Mouse (Mus musculus) hindbrain, embryonic 15.5 days (tissue): Measurements from ENCODE around the gene Igsf21. TPM values are rescaled to one million over a fixed set of nuclear protein-coding genes. Genes with fewer than 3 reads are reported as not detected.

Experiments
- ATAC-seq: fragments of 200-750 bp; cut with Nextera tagmentation; 2 replicates; pipeline ENCODE4 v1.8.0; 2017; ENCODE audit warnings: low read depth, moderate number of reproducible peaks, moderate TSS enrichment; ENCODE audit not compliant: low FRiP score
- H3K27ac ChIP-seq: fragments of 300-500 bp; sonication (generic); replicated peaks from 2 replicates; pipeline ENCODE4 v1.5.1; 2015; ENCODE audit warnings: mild to moderate bottlenecking, inconsistent platforms
- H3K27me3 ChIP-seq: fragments of 300-500 bp; sonication (generic); 2 replicates; pipeline ENCODE4 v1.6.1; 2015; ENCODE audit warnings: control low read depth, inconsistent platforms
- H3K36me3 ChIP-seq: fragments of 300-500 bp; sonication (generic); 2 replicates; pipeline ENCODE4 v1.6.1; 2015; ENCODE audit warnings: control low read depth, inconsistent platforms
- H3K4me1 ChIP-seq: fragments of 300-500 bp; sonication (generic); replicated peaks from 2 replicates; pipeline ENCODE4 v1.6.1; 2015; ENCODE audit warnings: control low read depth, inconsistent platforms
- H3K4me2 ChIP-seq: fragments of 300-500 bp; sonication (generic); 2 replicates; pipeline ENCODE4 v1.6.1; 2015; ENCODE audit warnings: moderate library complexity, mild to moderate bottlenecking, inconsistent platforms
- H3K4me3 ChIP-seq: fragments of 300-500 bp; sonication (generic); 2 replicates; pipeline ENCODE4 v1.5.1; 2015; ENCODE audit warnings: mild to moderate bottlenecking, inconsistent platforms
- H3K9ac ChIP-seq: fragments of 300-500 bp; sonication (generic); 2 replicates; pipeline ENCODE4 v1.6.1; 2015; ENCODE audit warnings: inconsistent platforms
- H3K9me3 ChIP-seq: fragments of 300-500 bp; sonication (generic); 2 replicates; pipeline ENCODE4 v1.6.1; 2016; ENCODE audit warnings: control low read depth, inconsistent platforms
- WGBS: fragments of 180-500 bp; shearing (Covaris S2); methylation state at CpG from one replicate; pipeline ENCODE4 v1.1.7; 2015; 5-methylcytosine and 5-hydroxymethylcytosine counted together
- polyA plus RNA-seq: library from polyadenylated mRNA; unstranded; fragments of >200 nt; fragmentation: Nextera tagmentation; extraction: Ambion mirVana; gene quantifications from 2 replicates; pipeline ENCODE4 v1.2.1, GENCODE M21; 2015

Igsf21 gene
- polyA plus RNA-seq, 1 experiment from 2014 or later, result 102 TPM

DNA sequence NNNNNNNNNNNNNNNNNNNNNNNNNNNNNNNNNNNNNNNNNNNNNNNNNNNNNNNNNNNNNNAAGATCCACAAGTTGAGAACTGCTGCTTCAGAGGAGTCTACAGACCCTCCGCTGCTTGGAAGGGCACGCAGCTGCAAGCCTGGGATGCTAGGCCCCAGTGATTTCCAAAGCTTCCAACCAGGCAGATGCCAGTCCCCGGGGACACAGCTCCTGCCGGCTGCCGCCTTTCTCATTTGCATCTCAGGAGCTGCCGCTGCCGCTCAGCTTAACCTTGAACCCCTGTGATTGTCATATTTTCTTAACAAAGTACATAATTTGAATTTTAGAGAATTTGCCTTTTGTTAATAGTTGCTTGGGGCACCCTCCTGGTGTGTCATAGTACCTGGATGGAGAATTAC lies 259.7 kb downstream of the Igsf21 start:
- Histone ChIP-seq H3K9me3 (no peaks in the 10 kb centered on the region), H3K36me3 (no peaks in the 10 kb centered on the region), H3K27me3 (no peaks in the 10 kb centered on the region), H3K9ac (no peak overlapping the region), H3K27ac (no peak overlapping the region), H3K4me1 (peaks cover 10% of the 10 kb centered on the region; the same call in 1 of the 2 replicates), H3K4me3 (no peak overlapping the region), H3K4me2 (no peak overlapping the region)
- ATAC-seq, result no peak
- WGBS, result 18% methylated on average over 7 of the region's 7 CpGs

DNA sequence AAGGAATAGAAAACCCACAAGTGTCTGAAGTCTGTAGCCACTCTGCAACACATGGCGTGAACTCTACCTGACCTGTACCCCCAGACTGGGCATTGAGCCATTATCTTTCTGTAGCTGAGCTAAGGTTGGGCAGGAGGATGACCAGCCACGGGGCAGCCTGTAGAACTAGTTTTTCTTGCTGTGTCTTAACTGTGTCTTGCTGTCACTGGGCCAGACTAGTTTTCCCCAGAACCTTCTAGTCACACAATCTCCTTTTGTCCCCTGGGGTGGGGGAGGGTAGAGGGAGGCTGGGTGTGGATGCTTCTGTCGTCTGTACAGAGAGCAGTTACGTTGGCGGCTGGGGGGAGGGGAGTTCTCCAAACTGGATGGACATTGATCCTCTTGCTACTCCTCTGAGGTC lies 267.9 kb downstream of the Igsf21 start:
- no peaks in the 10 kb centered on the region for H3K36me3 ChIP-seq
- 38% methylated on average over 5 of the region's 5 CpGs for WGBS
- H3K9me3 ChIP-seq, result no peaks in the 10 kb centered on the region
- no peak for ATAC-seq
- no peak overlapping the region for H3K4me3 ChIP-seq
- no peak overlapping the region for H3K9ac ChIP-seq
- no peak overlapping the region for H3K27ac ChIP-seq
- no peaks in the 10 kb centered on the region for H3K27me3 ChIP-seq
- H3K4me2 ChIP-seq, result no peak overlapping the region
- peaks cover 27% of the 10 kb centered on the region for H3K4me1 ChIP-seq

- 12% methylated on average over 5 of the region's 5 CpGs for WGBS
- Histone ChIP-seq H3K36me3 (no peaks in the 10 kb centered on the region), H3K27me3 (no peaks in the 10 kb centered on the region), H3K4me3 (no peak overlapping the region), H3K27ac (no peak overlapping the region), H3K9me3 (no peaks in the 10 kb centered on the region), H3K4me2 (no peak overlapping the region), H3K9ac (no peak overlapping the region), H3K4me1 (peaks cover 25% of the 10 kb centered on the region)
- ATAC-seq, result no peak
Observed at GRCm38 (mm10) chr4:139977308-139977781, 269.2 kb downstream of the Igsf21 start.
